Mouse (Mus musculus) spleen, adult 18-20 months (tissue): ENCODE results near the gene Nr1i3.
"Not testable (repeated sequence)": the region's sequence is repeated elsewhere in the genome, so short reads cannot be mapped to it uniquely, and the experiment has no call there.

ENCODE experiments used
- DNase-seq, 2 experiments: peaks; one replicate each; pipeline ENCODE4 v3.0.0; 2022; ENCODE audit warnings: mixed read lengths in 2 of 2

The Nr1i3 gene

DNA sequence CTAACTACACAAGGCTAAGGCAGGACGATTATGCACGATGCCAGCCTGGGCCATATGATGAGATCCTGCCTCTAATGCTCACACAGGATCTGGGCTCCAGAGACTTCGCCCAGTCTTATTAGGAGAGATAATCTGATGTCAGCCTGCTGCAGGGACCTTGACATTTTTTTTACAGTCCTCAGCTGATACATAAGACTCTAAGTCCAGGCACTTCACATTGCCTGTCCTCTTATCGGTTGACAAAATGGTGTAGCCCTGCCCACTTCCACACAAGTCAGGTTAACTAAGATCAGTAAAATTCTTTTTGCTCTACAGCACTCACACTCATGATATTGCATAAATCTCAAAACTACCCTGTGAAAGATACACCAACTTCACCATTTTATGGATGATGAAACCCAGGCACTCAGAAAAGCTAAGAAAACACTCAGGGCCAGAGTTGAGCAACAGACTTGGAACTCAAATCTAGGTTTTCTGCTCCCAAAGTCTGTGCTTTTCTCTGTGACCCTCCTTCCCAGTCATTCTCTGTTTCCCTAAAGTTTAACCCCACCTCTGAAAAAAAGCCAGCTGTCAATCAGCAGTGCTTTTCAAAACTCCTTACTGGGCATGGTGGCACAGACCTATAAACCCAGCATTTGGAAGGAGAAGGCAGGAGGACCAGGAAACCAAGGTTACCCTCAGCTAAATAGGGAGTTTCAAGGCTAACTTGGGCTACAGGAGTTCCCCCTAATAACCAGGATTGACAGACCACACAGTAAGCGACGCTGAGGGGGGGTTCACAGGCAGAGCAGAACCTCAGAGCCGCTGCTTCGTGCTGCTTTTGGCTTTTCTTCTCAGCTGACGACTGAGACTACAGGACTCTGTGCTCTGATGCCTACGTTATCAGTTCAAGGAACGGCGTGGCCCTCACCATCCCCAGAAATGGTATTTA, 19.3 kb downstream of the Nr1i3 start:
- no peak for DNase-seq

DNA sequence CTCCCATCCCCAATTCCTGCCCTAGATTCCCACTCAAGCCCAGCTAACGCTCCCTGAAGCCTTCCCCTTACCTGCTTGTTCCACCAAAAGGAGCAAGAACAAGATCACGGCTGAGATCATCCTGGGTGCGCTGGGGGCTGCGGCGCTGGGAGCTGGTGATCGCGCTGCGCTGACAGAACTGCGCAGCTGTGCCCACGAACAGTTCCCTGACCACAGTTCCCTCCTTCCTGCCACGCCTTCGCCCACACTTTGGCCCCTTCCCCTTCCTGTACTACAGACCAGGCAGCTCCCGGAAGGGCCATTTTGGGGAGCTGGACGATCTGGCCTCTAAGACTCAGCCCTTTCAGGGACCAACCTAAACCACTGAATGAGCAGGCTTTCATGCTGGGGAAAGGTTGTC, 20.4 kb downstream of the Nr1i3 start, which contains the start of gene Fcer1g:
Gene Fcer1g (minus strand): TSS at position 240 of the 400 bp plus-strand sequence.
- peak in 1 of 2 experiments; percentile 11 for DNase-seq

DNA sequence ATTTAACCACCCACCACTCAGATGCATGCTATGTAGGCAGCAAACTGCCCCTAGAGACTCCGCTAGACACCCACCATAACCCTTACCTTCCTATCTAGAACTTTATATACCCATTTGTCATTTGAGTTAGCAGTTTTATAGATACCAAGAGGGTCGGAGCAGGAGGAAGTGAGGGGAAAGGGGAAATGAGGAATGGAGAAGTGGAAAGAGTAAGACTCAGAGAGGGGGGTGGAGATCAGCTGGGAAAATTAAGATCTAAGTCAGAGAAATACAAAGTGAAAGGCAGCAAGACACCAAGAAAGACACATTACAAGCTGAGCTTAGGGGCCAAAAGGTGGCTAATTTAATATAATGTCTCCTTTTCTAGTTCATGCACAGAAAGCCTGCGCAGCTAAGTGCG, 20.8 kb downstream of the Nr1i3 start:
- no peak for DNase-seq

DNA sequence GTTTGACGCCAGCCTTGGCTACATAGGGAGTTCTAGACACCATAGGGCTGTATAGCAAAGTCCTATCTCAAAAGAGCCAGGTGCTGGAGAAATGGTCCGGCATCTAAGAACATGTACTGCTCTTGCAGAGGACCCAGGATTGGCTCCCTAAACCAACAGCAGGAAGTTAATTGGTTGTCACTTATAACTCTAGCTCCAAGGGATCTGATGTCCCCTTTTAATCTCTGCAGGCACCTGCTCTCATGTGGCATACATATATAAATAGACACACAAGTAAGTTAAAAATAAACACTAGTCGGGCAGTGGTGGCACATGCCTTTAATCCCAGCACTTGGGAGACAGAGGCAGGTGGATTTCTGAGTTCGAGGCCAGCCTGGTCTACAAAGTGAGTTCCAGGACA, 22.0 kb downstream of the Nr1i3 start:
- DNase-seq: no peak

DNA sequence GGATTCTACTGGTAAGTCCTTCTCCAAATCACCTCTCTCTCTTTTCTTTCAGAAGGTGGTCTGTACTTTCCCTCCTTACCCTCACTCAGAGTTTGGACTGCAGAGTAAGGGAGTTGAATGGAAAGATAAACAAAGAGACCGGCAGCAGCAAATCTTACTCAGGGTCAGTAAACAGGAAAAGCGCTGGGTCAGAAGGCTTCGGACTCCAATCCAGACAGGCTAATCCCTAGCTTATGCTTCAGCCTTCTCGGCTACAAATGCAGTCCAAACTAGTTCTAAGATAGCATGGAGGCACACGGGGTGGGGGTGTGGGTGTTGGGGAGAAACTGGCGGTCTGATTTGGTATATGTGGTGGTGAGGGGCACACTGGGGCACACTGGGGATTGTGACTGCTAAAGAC, 23.7 kb downstream of the Nr1i3 start:
- DNase-seq: no peak

DNA sequence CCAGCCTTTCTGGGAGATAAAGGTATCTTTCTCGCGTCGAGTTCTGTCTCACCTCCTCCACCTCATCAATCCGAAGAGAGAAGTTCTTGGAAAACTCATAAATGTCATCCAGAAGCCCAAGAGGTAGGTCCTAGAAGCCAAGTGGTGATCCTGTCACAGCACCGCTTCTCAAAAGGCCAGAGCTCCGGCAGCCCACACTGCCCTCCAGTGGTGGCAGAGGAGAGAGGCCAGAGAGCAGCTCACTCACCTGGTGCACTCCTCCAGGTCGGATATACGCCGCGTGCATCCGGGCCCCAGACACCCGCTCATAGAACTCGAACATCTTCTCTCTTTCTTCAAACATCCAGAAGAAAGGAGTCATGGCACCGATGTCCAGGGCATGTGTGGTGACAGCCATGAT, 24.7 kb downstream of the Nr1i3 start:
- peak in 1 of 2 experiments; percentile 59 for DNase-seq

DNA sequence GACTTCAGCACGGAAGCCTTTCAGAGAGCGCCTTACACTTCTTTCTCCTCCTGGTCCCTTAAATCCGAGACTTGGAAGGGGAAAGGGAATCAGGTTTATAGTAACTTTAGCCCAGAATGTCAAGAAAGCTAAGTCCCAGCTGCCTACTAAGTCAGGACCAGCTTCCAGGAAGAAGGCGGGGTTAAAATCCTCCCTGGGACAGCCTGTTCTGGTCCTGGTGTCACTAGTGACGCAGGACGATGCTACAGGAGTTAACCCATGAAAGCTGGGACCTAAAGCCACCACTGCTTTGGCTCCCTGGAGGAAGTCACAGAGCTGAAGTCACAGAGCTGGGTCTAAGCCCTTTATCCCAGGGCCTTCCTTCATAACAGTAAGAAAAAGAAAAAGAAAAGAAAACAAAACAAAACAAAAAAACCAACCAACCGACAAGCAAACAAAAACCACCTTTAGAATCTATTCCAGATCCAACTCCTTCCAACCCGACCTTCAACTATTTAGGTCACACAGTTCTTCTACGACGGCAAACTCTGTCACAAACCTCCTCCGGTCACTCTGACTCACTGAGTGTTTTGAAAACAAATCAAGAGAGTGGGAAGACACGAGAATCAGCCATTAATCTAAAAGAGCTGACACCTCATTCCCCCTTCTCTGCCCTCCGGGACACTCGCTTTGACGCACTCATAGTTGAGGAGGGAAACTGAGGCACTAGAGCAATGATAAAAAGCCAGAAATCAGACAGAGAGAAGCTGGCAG, 26.4 kb downstream of the Nr1i3 start:
- no peak for DNase-seq

DNA sequence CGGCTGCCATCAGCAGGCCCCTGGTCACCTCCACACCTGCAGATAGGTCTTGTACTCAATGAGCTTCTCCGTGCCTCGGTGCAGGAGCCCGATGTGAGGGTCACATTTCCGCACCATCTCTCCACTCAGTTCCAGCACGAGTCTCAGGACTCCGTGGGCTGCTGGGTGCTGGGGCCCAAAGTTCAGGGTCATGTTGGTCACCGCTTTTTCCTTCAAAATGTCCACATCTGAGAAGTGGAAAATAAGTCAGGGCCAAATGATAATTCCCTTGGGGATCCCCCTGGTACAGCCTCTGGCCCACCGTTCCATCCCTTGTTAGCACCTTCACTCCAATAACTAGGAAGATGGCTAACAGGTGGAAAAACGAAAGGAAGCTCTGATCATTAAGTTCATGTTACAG, 27.1 kb downstream of the Nr1i3 start:
- DNase-seq: no peak

DNA sequence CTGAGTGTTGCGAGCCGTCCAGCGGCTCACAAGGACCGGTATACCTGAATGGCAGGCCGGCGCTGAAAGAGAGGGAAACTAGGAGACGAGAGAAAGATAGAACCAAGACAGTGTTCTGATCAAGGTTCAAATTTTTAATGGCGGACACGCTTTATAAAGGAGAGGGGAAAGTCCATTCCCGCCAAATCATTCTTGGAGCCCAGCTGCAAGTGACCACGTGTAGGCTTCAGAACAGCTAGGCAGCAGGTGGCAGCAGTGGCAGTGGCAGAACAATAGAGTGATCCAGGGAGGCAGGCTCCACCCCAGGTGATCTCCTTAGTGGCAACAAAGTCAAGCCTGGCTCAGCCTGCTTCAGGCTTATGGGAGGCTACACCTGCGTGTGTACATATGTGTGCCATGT, 28.2 kb downstream of the Nr1i3 start:
- DNase-seq: not testable (repeated sequence)

DNA sequence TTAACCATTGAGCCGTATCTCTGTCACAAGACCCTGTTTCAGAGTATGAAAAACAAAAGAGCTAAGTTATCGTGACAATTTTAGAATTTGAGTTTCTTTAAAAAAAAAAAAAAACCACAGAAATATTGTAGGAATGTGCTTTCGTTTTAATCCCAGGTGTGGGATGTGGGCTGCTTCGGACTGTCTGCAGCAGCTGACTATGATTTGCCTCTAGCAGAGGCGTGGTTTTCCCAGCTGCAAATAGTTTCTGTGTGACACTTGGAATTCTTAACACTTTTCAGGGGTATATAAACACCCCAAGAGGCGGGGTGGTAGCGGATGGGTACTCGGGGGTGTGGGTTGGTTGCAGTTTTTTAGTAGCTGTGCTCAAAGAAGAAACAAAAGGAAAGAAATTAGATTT, 31.6 kb downstream of the Nr1i3 start:
- no peak for DNase-seq

DNA sequence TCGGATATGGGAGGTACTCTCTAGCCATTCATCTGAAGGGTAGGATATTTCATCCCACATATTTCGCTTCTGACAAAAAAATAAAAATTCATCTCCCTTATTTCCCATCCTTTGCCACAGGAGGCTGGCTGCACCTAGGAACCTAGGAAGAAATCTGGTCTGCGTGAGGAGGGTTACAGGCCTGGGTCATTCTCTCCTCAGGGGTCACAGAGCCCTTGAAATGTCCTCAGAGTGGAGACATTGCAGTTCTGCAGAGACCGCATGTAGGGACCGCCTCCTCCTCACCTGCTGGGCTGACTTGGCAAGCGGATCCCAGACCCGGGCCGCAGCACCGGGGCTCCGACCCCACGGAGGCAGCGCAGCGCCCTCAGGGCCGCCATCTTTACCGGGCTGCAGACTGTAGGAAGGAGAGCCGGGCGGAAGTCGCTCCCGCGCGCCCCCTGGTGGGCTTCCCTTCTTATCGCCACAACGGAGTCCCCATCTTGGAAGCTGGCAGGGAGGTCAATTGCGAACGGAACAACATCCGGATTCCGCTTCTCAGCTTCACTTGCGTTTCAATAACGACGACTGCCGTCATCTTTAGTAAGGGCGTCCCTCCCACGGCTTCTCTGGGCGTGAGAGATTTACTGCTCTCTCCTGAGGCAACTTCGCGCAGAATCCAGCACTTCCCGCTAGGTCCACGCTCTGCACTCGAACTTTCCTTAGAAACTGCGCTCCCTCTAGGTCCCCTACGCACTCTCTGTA, 33.1 kb downstream of the Nr1i3 start:
- peak; percentile 92 to 96 for DNase-seq

DNA sequence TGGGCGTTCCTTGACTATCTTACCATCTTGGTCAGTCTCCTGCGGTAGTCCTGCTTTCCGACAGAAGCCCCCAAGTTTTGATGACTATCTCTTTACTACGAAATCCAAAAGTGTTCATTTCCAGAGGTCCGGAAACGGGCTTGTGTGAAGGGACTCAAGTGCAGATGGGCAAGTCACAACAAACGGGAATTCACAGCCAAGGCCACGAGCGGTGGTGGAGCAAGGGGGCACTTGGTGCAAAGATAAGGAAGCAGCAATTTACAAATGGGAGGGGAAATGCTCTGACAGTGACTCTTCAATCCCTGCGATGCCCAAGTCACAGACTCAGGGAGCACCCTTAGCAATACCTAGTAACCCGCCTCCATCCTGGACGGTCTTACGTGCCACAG, 33.7 kb downstream of the Nr1i3 start:
- DNase-seq: no peak

DNA sequence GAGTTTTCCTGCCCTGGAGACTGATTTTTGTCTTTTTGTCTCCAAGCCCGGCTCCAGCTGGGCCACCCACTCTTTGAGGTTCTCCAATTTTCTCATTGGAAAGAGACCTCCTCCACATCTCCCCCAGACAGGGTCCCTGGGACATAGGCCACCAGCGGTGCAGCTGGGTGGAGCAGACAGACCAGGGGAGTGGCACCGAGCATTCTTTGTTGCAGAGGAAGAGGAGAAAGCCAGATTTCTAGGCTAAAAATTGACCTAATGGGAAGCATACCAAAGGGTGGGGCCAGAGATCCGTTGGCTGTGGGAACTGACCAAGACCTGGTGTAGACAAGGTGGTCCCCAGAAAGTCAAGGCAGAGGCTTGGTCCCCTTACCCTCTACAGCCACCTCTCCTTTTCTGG, 34.1 kb downstream of the Nr1i3 start:
- no peak for DNase-seq

DNA sequence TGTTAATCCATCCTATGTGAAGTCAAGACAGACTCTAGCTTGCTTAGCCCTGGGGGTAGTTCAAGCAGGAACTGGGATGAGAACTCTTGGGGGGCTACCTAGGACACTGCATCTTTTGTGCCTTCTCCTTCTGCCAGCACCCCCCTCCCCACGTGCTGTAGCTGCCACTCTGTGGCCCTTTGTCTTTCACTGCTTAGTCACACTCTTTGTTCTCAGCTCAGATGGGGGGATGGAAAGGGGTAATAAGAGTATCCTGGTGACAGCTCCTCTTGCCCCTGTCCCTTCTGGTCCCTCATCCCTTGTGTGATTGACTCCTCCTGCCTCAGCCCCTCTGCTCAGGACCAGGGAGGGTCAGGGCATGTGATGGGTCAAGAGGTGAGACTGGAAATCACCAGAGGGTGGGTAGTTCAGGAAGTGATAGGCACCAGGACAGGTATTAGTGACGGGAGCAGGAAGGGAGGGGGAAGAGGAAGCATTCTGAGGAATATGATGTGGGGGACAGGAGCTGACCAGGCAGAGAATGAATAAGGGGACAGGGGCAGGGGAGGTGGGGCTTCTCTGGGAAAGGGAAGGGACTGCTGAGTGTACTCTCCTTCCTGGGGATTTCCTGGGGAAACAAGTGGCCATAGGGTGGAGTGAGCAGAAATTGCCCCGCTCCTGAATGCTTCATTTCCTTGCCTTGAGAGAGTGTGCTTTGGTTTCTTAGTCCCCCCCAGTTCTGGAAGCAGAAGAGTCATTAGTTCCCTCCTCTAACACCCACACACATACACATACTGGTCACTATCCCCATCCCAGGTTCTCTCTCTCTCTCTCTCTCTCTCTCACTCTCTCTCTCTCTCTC, 34.8 kb downstream of the Nr1i3 start:
- no peak for DNase-seq

DNA sequence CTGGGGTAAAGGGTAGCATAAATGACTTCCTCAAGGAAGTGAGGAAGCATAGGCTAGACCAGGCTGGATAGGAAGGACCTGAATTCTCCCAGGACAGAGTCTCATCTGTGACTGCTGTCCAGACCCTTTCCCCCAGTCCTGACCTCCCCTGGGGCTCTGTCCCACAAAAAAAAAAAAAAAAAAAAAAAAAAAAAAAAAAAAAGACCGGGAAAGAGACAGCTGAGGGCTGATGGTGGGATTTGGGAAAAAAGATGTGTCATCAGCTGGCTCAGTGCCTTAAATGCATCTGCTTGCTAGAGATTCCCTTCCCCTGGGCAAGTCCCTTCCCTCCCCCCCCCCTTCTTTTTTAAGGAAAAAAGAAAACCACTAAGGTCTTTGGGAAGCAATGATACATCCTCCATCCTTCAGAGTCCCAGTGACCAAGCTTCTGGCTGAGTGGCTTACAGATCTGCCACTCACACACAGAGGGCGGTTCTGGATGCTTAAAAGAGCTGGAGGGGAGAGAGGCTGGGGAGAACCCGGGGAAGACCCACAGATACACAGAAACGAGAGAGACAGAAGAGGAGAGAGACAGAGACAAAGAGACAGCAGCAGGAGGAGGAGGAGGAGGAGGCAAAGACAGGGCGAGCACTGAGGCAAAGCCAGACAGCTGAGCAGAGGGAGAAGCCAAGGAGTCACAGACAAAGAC, 36.3 kb downstream of the Nr1i3 start, which contains the start of gene Adamts4:
Gene Adamts4 (plus strand): TSS at position 509 of the 688 bp plus-strand sequence.
- DNase-seq: no peak

DNA sequence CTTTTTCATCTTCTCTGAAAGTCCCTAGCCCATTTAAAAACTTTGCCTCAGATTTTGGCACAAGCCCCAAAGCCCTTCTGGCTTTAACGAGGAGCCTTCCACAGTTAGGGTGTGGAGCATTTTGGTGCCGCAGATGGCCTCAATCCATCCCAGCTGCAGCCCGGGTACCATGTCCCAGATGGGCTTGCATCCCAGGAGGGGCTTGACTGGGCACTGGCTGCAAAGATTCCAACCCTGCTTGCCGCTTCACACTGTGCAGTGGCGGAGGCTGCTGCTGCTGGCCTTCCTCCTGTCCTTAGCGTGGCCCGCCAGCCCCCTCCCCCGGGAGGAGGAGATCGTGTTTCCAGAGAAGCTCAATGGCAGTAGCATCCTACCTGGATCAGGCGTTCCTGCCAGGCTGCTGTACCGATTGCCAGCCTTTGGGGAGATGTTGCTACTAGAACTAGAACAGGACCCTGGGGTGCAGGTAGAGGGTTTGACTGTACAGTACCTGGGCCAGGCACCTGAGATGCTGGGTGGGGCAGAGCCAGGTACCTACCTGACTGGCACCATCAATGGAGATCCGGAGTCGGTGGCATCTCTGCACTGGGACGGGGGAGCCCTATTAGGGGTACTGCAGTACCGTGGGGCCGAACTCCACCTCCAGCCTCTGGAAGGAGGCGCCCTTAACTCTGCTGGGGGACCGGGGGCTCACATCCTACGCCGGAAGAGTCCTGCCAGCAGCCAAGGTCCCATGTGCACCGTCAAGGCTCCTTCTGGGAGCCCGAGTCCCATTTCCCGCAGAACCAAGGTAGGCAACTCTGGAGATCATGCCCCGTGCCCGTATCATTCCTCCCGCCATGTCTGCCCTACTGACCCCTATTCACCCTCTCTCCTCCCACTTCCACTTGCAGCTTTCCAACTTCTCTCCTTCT, 37.2 kb downstream of the Nr1i3 start, which contains the start of gene Ndufs2:
Gene Ndufs2 (minus strand): TSS at position 709 of the 914 bp plus-strand sequence.
- DNase-seq: no peak

DNA sequence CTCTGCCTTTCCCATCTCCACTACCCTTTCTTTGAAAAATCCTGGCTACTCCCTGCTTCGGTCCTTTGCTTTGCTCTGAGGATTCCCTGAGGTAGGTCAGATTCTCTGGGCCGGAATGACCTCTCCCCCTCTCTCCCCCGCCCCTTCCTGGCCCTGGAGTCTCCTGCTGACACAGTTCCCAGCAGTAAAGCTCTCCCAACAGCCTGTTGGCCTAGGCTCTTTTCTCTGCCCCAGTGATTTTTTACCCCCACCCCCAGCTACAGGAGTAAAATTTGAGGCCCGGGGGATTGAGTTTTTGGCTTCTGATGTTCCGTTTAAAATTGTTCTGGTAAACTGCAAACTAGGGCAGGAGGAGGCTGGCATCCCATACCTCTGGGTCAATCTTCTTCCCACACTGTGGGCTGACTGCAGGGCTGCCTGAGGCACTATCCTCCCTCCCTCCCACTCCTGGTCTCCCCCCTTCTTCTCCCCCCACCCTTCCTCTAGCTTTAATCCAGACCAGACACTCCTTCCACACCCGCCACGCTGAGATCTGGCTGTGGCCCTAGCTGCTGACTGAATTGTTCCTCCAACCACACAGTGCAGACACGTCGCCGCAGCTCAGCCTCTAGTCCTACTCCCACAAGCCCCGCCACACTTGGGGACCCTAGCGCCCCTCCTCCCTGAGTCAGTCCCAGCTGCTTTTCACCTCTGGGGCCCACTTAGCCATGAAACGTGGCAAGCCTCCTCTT, 38.0 kb downstream of the Nr1i3 start:
- DNase-seq: no peak

DNA sequence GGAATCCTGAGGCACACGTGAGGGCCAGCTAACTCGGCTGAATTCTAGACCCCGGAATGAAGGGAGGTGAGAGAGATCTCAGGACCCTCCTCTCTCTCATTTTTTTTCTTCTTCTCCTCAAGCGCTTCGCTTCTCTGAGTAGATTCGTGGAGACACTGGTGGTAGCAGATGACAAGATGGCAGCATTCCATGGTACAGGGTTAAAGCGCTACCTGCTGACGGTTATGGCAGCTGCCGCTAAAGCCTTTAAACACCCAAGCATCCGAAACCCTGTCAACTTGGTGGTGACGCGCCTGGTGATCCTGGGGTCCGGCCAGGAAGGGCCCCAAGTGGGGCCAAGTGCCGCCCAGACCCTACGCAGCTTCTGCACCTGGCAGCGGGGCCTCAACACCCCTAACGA, 38.6 kb downstream of the Nr1i3 start:
- no peak for DNase-seq

DNA sequence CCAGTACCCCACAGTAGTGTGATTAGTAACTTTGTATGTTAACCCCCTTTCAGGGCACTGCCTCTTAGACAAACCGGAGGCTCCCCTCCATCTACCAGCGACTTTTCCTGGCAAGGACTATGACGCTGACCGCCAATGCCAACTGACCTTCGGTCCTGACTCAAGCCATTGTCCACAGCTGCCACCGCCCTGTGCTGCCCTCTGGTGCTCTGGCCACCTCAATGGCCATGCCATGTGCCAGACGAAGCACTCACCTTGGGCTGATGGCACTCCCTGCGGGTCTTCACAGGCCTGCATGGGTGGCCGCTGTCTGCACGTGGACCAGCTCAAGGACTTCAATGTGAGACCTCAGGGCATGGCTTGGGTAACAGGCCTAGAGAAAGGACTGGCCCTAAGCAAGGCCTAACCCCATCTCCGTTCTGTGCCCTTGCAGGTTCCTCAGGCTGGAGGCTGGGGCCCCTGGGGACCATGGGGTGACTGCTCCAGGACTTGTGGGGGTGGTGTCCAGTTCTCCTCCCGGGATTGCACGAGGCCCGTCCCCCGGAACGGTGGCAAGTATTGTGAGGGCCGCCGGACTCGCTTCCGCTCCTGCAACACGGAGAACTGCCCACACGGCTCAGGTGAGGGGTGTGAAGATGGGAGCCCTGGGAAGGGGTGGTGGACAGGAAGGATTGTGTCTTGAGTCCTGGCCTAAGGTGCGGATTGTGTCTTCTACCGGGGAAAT, 42.5 kb downstream of the Nr1i3 start:
- no peak for DNase-seq
